Mouse (Mus musculus) ES-Bruce4 (cell line): ENCODE data around the gene Gm20521. TPM values are rescaled to one million over a fixed set of nuclear protein-coding genes. Genes with fewer than 3 reads are reported as not detected.

Source experiments
- H3K27ac ChIP-seq: 2 replicates; pipeline ENCODE4 v1.5.1; 2012; ENCODE audit warnings: low read length, inconsistent platforms; ENCODE audit not compliant: insufficient read depth
- H3K27me3 ChIP-seq: 2 replicates; pipeline ENCODE4 v1.6.1; 2012; ENCODE audit warnings: mild to moderate bottlenecking, low read length, inconsistent platforms; ENCODE audit not compliant: control insufficient read depth, poor library complexity, insufficient read depth, severe bottlenecking
- H3K36me3 ChIP-seq: 2 replicates; pipeline ENCODE4 v1.6.1; 2012; ENCODE audit warnings: inconsistent platforms, mild to moderate bottlenecking, low read length, moderate library complexity; ENCODE audit not compliant: control insufficient read depth, poor library complexity, insufficient read depth, severe bottlenecking
- H3K4me1 ChIP-seq: one replicate; pipeline ENCODE4 v1.8.1; 2011; ENCODE audit warnings: low read length; ENCODE audit not compliant: control insufficient read depth, insufficient read depth
- H3K4me3 ChIP-seq: 2 replicates; pipeline ENCODE4 v1.5.1; 2011; ENCODE audit warnings: low read depth, mild to moderate bottlenecking, low read length
- H3K9ac ChIP-seq: 2 replicates; pipeline ENCODE4 v1.6.1; 2012; ENCODE audit warnings: low read depth, mild to moderate bottlenecking, inconsistent platforms; ENCODE audit not compliant: poor library complexity, severe bottlenecking
- H3K9me3 ChIP-seq: replicated peaks from 2 replicates; pipeline ENCODE4 v1.6.1; 2012; ENCODE audit warnings: mild to moderate bottlenecking, low read length, inconsistent platforms; ENCODE audit not compliant: control insufficient read depth, poor library complexity, insufficient read depth, severe bottlenecking
- CTCF ChIP-seq: IDR thresholded peaks from one replicate; pipeline ENCODE4 v1.8.1; 2011; ENCODE audit warnings: low read depth, low read length
- EP300 ChIP-seq: IDR thresholded peaks from 2 replicates; pipeline ENCODE4 v1.6.1; 2011; ENCODE audit warnings: low read depth, low read length; ENCODE audit not compliant: insufficient read depth
- POLR2A ChIP-seq: IDR thresholded peaks from one replicate; pipeline ENCODE4 v1.8.1; 2011; ENCODE audit warnings: low read length; ENCODE audit not compliant: insufficient read depth
- polyA plus RNA-seq: library from polyadenylated mRNA; stranded (reverse); fragments of >200 nt; gene quantifications from 2 replicates; pipeline ENCODE4 v1.2.4, GENCODE M21; 2011; ENCODE audit warnings: low read depth; ENCODE audit not compliant: missing spikeins, insufficient read depth, insufficient read length

The Gm20521 gene
- polyA plus RNA-seq, 1 experiment = not detected

DNA sequence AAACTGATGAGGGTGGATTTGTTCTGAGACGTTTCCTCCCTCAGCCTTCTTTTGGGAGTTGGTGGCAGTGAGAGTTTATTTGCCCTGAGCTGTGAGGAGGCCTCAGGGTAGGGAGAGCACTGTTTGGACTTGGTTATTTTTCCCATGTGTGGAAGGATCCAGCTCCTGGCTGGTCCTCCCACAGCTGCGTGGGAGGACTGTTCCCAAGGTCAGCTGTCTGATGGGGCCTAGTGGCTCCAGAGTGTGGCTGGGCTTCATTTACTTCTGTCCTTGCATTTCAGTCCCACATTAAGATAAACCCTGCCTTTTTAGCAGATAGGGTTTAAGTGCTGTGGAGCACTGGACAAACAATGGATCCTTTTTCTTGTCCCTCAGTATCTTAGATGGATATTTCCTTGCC is 14.2 kb downstream of the Gm20521 start:
- H3K27me3 ChIP-seq = no peaks in the 10 kb centered on the region
- no peak overlapping the region for H3K4me3 ChIP-seq
- H3K9ac ChIP-seq = no peak overlapping the region
- H3K36me3 ChIP-seq = peaks cover 34% of the 10 kb centered on the region
- TF ChIP-seq EP300 (no peak), CTCF (no peak), POLR2A (no peak)
- H3K27ac ChIP-seq = peak overlapping the region; percentile 6; the same call in 1 of the 2 replicates
- peaks cover 2% of the 10 kb centered on the region for H3K4me1 ChIP-seq
- no peaks in the 10 kb centered on the region for H3K9me3 ChIP-seq

DNA sequence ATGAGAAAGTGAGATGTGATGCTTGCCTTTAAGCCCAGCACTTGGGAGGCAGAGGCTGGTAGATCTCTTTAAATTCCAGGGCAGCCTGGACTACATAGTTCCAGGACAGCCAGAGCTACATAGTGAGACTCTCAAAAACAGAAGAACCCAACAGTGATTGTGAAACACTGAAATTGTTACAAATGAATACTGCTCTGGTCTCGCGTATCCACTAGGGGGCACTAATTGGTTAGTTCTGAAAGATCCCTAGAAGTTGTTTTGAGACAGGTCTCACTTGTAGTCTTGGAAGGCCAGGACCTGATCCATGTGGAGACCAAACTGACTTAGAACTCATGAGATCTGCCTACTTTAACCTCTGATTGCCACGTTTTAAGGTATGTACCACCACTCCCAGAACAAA is 17.1 kb downstream of the Gm20521 start:
- H3K27me3 ChIP-seq = no peaks in the 10 kb centered on the region
- no peak overlapping the region for H3K27ac ChIP-seq
- TF ChIP-seq CTCF (peak; percentile 7), EP300 (no peak)
- H3K9ac ChIP-seq = no peak overlapping the region
- no peaks in the 10 kb centered on the region for H3K4me1 ChIP-seq
- peaks cover 33% of the 10 kb centered on the region for H3K36me3 ChIP-seq
- no peaks in the 10 kb centered on the region for H3K9me3 ChIP-seq
- no peak overlapping the region for H3K4me3 ChIP-seq

DNA sequence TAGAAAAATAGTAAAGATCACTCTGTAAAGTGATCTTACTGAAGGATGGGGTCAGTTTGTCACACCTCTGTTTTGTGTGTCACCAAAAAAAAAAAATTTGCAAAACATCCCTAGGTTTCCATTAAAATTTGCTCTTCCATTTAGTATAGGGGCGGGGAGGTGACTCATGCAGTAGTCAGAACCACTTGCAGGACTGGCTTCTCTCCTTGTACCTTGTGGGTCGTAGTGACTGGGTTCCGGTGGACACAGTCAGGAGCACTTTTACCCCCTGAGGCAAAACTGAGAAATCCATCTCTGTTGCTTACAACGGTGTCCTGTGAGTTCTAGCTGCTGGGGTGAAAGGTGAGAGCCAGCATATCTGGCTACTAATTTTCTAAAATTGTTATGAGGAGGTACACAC is 20.4 kb downstream of the Gm20521 start:
- H3K36me3 ChIP-seq = peaks cover 6% of the 10 kb centered on the region; the same call in 1 of the 2 replicates
- H3K27me3 ChIP-seq = no peaks in the 10 kb centered on the region
- H3K4me1 ChIP-seq = peaks cover 4% of the 10 kb centered on the region
- no peak overlapping the region for H3K9ac ChIP-seq
- H3K27ac ChIP-seq = no peak overlapping the region
- H3K9me3 ChIP-seq = no peaks in the 10 kb centered on the region
- TF ChIP-seq POLR2A (no peak), CTCF (no peak)
- no peak overlapping the region for H3K4me3 ChIP-seq

DNA sequence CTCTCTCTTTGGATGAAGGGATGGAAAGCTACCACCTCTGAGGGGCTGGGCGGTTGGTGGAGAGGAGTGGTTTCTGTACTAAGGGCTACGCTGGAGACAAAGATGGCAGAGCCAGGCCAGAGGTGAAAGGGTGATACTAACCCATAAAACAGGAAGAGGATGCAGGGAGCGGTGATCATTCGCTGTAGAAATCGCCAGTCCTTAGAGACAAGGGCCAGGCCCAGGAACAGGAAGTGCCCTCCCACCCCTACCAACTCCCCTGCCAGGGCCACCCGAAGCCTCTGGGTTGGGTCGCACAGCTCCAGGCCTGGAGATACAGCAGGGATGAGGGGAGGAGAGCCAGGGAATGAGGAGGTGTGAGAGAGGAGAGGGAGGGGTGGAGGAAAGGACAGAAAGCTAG is 25.4 kb downstream of the Gm20521 start:
- H3K4me3 ChIP-seq = no peak overlapping the region
- no peaks in the 10 kb centered on the region for H3K9me3 ChIP-seq
- no peak for TF ChIP-seq CTCF
- no peak for TF ChIP-seq POLR2A
- TF ChIP-seq EP300 = no peak
- H3K27ac ChIP-seq = no peak overlapping the region
- H3K36me3 ChIP-seq = 0 out of 2 replicates have a peak, but pooled peaks cover 2% of the 10 kb centered on the region
- no peak overlapping the region for H3K9ac ChIP-seq
- peaks cover 5% of the 10 kb centered on the region for H3K4me1 ChIP-seq
- peaks cover 3% of the 10 kb centered on the region; the same call in 1 of the 2 replicates for H3K27me3 ChIP-seq

DNA sequence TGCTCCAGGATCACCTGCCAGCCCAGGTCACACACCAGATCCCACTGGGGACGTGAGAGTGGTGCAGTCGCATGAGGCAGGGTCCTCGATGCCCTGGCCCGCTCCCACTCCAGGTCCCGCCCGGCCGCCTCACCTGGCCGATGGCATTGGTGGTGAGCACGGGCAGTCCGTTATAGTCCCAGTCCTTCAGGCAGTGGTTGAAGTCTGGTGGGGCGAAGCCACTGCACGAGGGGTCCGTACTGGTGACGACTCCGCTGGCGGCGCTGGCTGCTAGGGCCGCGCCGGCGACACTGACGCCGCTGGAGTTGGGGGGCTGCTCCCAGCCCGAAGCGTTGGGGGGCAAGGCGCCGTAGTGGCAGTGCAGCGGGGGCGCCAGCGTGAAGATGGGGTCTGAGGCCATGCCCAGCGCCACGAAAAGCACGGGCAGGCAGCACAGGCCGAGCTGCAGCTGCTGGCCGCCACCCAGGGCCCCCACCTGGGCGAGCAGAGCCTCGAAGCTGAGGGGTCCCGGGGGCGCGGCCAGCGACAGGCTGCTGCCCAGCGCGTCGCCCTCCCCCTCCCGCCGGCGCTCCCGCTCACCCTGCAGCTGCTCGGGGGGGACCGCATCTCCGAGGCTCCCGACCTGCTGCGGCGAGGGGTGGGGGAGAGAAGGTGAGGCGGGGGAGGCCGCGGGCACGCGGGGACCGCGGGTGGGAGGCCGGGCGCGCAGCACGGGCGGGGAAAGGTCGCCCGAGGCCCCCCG is 29.0 kb downstream of the Gm20521 start:
- no peak for TF ChIP-seq EP300
- no peak for TF ChIP-seq CTCF
- no peak for TF ChIP-seq POLR2A
- Histone ChIP-seq H3K4me1 (peaks cover 6% of the 10 kb centered on the region), H3K9ac (peak overlapping the region; percentile 85), H3K27ac (no peak overlapping the region), H3K27me3 (peaks cover 3% of the 10 kb centered on the region; the same call in 1 of the 2 replicates), H3K36me3 (peaks cover 10% of the 10 kb centered on the region; the same call in 1 of the 2 replicates), H3K9me3 (no peaks in the 10 kb centered on the region), H3K4me3 (peak overlapping the region; percentile 82)

DNA sequence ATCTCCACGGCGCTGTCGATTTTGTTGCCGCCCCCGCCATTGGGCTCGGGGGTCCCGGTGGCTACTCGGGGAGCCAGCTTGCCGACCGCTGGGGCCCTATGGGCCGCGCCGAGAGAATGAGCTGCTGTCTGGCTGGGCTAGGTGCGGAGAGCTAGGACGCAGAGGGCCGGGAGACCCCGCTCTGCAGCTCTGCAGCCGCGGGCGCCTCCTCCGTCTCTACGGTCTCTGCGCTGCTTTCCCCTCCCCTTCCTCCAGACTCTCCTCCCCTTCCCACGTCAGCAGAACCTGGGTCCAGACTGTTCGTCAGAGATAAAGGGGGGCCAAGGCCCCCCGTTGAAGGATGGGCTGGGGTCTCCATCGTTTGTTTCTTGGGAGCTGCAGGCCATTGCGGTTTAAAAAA is 29.6 kb downstream of the Gm20521 start, which contains the start of gene Slc22a17:
Slc22a17 (minus strand) TSS at position 247 of the 400 bp plus-strand sequence.
- H3K9ac ChIP-seq = peak within 1 kb of the TSS; percentile 85
- TF ChIP-seq POLR2A = peak; percentile 74
- TF ChIP-seq CTCF = no peak
- H3K9me3 ChIP-seq = no peaks in the 10 kb centered on the region
- no peak within 1 kb of the TSS for H3K27ac ChIP-seq
- H3K4me3 ChIP-seq = peak within 1 kb of the TSS; percentile 82
- peaks cover 11% of the 10 kb centered on the region; the same call in 1 of the 2 replicates for H3K36me3 ChIP-seq
- H3K4me1 ChIP-seq = peaks cover 3% of the 10 kb centered on the region
- peaks cover 3% of the 10 kb centered on the region; the same call in 1 of the 2 replicates for H3K27me3 ChIP-seq
